Mouse (Mus musculus): ENCODE results near the gene Tnr.

The Tnr gene

GRCm38 (mm10) chr1:159717016-159717415, 193.4 kb downstream of the Tnr start:
- DNase-seq (ENCODE audit: low spot score in 2 of 2) = peak; percentile 73 to 84

- DNase-seq (ENCODE audit: low spot score in 2 of 2) = no peak
Observed at GRCm38 (mm10) chr1:159723733-159724132, 200.2 kb downstream of the Tnr start.

- DNase-seq (ENCODE audit: low spot score in 2 of 2) = no peak
Observed at GRCm38 (mm10) chr1:159729270-159729669, 205.7 kb downstream of the Tnr start.

DNA sequence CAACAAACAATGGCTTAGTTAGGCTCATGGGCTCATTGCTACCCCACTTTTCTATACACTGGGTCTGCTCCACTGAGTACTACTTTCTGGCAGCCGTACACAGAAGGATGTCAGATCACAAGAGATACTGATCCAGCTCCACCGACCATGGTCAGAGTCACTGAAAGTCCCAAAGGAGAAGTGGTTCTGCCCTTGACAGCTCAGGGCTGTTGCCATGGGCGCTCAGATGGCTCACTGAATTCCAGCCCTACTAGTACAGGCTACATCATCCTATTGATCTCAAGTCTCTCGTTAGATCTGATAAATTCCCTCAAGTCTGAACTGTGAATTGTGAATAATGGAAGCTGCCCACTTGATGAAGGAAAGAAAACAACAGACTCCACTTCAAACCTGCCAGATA, 207.3 kb downstream of the Tnr start:
- DNase-seq (ENCODE audit: low spot score in 2 of 2) = no peak

GRCm38 (mm10) chr1:159735099-159735498, 211.5 kb downstream of the Tnr start:
- no peak for DNase-seq (ENCODE audit: low spot score in 2 of 2)

DNA sequence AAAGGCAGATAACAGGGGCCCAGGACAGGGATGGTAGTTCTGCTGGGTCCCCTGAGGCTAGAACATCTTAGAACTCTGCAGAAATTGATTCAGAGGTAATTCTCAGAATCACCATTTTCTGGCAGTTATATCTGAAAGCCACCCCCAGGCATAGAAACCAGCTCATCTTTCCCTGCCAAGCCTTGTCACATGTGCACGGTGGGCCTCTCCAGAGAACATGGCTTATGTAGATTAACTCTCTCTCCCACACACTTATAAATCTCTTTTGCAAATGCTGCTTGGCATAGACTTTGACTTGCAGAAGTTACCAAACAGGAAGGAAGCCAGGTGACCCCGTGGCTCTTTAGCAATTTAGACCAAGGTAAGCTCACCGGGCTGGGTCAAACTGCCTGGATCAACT, 215.9 kb downstream of the Tnr start:
- peak; percentile 49 to 58 for DNase-seq (ENCODE audit: low spot score in 2 of 2)

- DNase-seq (ENCODE audit: low spot score in 2 of 2) = no peak
Observed at GRCm38 (mm10) chr1:159741237-159742002, 217.9 kb downstream of the Tnr start.

DNA sequence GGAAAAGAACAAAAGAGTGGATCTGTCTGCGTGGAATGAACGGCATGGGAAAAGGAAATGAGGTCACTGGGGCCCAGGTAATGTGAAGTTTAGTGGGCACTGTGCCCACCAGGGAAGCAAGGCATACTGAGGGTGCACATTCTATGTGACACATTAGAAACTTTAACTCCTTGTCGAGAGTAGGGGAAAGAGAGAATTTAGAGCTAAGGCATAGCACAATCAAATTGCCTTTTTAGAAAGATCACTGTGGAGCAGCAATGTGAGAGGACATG, 218.4 kb downstream of the Tnr start:
- no peak for DNase-seq (ENCODE audit: low spot score in 2 of 2)

- DNase-seq (ENCODE audit: low spot score in 2 of 2) = no peak
Observed at GRCm38 (mm10) chr1:159743744-159744253, 220.2 kb downstream of the Tnr start.

DNA sequence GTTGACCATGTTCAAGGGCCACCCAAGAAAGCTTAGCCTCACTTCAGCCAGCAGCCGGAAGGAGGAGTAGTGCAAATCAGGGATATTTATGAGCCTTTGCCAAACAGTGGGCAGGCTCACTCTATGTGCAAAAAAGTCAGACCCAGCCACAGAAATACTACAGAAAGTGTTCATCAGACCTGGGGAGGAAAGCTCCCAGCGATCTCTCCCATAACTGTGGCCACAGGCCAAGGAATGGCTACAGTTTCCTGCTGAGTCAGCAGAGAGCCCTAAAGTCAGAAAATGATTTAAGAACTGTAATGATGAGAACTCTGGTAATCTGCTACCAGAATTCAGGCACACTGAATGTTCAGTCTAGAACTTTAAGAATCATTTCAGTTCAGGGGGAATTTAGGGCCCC, 221.7 kb downstream of the Tnr start:
- no peak for DNase-seq (ENCODE audit: low spot score in 2 of 2)

DNA sequence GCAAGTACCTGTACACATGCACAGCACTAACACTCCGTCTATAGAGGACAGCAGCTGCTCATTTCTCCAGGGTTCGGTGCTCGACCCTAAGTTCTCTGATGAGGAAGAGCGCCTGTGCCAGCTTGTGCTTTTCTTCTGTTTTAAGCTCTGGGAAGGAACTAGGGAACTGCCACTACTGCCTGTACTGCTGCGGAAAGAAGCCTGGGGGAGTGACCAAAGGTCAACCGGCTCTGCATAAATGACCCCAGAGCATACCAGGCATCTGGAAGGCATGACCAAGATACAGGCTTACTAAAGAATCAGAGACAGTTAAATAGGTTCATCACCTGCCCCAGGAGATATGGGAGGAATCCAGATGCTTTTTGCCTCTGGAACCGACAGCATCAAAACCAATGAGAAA, 224.4 kb downstream of the Tnr start:
- DNase-seq (ENCODE audit: low spot score in 2 of 2) = no peak

GRCm38 (mm10) chr1:159750411-159750810, 226.8 kb downstream of the Tnr start:
- DNase-seq (ENCODE audit: low spot score in 2 of 2) = no peak

DNA sequence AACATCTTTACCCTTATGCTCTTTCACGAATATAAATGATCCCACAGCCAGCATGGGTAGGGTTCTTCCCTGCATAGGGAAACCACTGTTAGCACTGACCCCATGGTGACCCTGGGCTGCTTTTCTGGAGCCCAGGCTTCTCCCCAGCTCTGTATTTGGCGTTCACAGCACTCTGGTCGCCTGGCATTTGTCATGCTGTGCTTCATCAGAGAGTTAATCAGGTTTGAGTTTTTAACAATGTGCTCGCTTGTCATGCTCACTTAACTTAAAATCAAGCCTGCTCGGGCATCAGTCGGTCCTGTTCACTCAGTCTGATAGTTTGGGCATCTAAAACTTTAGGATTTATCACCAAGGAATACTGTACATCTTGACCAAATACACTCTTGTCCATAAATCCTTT, 227.3 kb downstream of the Tnr start:
- DNase-seq (ENCODE audit: low spot score in 2 of 2) = no peak

DNA sequence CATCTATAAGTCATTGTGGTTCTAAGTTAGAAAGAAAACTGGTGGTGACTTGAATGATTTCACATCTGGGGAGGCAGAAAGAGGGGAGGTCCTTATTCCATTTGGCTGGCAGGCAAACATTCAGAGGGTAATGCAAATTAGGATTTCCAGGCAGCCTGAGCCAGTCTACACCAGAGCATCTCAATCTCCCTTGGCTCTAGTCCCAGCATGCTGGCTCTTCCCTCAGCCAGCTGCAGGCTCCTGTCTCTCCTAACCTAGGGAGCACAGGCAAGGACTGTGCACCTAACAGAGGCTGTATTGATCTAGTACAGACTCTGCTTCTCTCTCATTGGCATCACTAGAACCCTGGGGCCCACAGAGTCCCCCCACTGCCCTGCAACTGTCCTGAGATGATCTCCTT, 237.4 kb downstream of the Tnr start:
- DNase-seq (ENCODE audit: low spot score in 2 of 2) = peak; percentile 73 to 83

DNA sequence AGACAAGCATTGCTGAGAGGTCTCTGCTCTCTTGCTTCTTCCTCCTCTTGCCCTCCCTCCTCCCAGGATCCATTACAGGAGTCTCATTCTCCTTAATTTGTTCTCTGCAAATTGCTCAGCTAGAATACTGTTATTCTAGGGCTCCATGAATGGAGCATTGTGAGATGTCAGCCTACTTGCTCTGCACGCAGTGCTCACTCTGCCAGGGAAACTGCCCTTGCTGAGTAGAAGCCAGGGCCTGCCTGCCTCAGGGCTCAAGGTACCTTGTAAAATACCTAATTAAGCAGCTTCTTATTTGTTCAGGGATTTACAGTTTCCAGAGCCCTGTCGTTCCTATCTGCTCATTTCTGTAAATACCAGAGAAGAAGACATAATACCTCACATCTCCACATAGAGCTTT, 240.3 kb downstream of the Tnr start:
- DNase-seq (ENCODE audit: low spot score in 2 of 2) = peak; percentile 42 to 49

DNA sequence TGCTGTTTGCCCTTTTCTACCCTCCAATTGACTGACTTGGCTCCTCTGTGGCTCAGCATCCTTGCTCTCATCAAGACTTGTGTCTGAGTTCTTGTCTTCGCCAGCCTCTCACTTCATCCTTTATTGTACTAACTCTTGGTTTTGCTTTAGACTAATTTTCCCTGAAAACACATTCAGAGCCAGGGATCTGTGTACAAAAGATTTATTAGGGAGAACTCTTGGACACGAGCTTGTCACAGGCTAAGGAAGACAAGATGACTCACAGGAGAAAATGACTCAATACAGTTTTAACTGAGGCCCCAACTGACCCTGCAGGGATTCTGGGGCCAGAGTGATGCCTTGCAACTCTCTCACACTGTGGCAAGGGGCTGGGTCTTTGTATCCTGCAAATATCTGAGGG, 241.3 kb downstream of the Tnr start:
- DNase-seq (ENCODE audit: low spot score in 2 of 2) = no peak

GRCm38 (mm10) chr1:159769948-159770347, 246.4 kb downstream of the Tnr start:
- no peak for DNase-seq (ENCODE audit: low spot score in 2 of 2)

DNA sequence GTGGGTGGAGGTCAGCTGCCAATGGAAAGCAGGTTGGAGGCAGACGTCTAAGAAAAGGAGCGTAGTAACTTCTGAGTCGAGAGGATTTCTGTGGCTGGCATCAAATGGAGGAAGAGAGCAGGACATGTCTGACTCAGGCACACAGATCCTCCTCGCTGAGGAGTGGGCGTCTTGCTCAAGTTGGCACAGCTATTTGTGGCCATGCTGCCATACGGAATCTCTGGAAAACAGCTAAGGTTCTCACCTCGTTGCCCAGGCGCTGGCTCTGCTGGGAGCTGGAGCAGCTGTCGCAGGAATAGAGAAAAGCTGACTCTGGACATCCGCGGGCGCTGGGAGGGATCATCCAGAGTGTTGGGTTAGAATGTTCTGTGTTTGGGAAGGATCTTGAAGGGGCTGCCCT, 250.1 kb downstream of the Tnr start:
- peak; percentile 54 to 84 for DNase-seq (ENCODE audit: low spot score in 2 of 2)

DNA sequence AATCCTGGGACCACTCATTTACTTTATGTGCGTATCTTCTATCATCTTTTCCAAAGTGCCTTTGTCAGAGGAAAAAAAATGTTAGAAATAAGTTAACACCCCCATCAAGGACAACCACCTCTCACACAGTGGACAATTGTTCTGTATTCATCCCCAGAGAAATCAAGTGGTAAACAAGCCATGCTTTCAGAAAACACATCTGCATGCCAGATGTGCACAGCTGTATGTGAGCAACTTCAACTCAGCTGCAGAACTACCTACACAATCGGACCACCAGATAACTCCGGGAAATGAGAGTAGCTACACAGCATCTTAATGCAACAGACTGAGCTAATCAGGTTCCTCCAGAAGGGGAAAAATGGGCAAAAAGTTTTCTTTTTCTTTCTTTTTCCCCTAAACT, 251.6 kb downstream of the Tnr start:
- no peak for DNase-seq (ENCODE audit: low spot score in 2 of 2)

- no peak for DNase-seq (ENCODE audit: low spot score in 2 of 2)
Observed at GRCm38 (mm10) chr1:159777107-159777506, 253.5 kb downstream of the Tnr start.

- DNase-seq (ENCODE audit: low spot score in 2 of 2) = no peak
Observed at GRCm38 (mm10) chr1:159779424-159779823, 255.9 kb downstream of the Tnr start.

- DNase-seq (ENCODE audit: low spot score in 2 of 2) = peak in 1 of 2 experiments; percentile 41
Observed at GRCm38 (mm10) chr1:159783842-159784241, 260.3 kb downstream of the Tnr start.

DNA sequence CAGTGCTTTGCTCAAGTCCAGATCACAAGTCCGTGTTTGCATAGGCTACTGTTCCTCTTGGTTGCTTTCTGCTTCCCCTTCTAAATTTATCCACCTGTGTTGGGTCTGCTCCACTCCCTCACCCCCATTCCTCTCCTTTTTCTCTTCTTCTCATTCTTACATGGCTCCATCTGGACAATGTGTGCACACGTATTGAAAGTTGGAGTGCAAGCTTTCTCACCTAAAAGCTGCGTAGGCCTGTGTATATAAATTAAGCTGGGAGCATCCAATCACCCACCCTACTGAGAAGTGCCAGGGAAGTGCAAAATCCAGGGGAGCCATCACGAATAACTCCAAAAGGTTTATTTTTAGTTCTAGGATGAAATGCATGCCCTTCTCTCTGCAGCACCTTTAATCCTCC, 264.7 kb downstream of the Tnr start:
- DNase-seq (ENCODE audit: low spot score in 2 of 2) = no peak

GRCm38 (mm10) chr1:159792546-159792945, 269.0 kb downstream of the Tnr start:
- no peak for DNase-seq (ENCODE audit: low spot score in 2 of 2)
